Mouse (Mus musculus) small intestine, adult 2 months (tissue): ENCODE measurements around the gene Mre11a. TPM values are rescaled to one million over a fixed set of nuclear protein-coding genes. Genes with fewer than 3 reads are reported as not detected.

Source experiments
- H3K27ac ChIP-seq: fragments of 200-500 bp; 2 replicates; pipeline ENCODE4 v1.5.1; 2012; ENCODE audit warnings: low read depth, low read length, control low read depth, inconsistent platforms; ENCODE audit not compliant: insufficient read depth
- H3K27me3 ChIP-seq: fragments of 200-500 bp; 2 replicates; pipeline ENCODE4 v1.6.1; 2012; ENCODE audit warnings: mild to moderate bottlenecking, moderate library complexity, low read length, inconsistent platforms; ENCODE audit not compliant: control insufficient read depth, insufficient read depth
- H3K36me3 ChIP-seq: fragments of 200-500 bp; 2 replicates; pipeline ENCODE4 v1.6.1; 2012; ENCODE audit warnings: mild to moderate bottlenecking, low read length, control low read depth, inconsistent platforms; ENCODE audit not compliant: control insufficient read depth, insufficient read depth
- H3K4me1 ChIP-seq: fragments of 200-500 bp; 2 replicates; pipeline ENCODE4 v1.6.1; 2012; ENCODE audit warnings: low read length, inconsistent platforms, mixed read lengths; ENCODE audit not compliant: control insufficient read depth, insufficient read depth, insufficient read length
- H3K4me3 ChIP-seq: fragments of 200-500 bp; 2 replicates; pipeline ENCODE4 v1.5.1; 2012; ENCODE audit warnings: low read depth, mild to moderate bottlenecking, control low read depth, inconsistent platforms, low read length, moderate library complexity
- CTCF ChIP-seq: fragments of 200-500 bp; IDR thresholded peaks from 2 replicates; pipeline ENCODE4 v1.5.1; 2012; ENCODE audit warnings: low read depth, mild to moderate bottlenecking, control low read depth, inconsistent platforms, low read length, moderate library complexity, mixed read lengths; ENCODE audit not compliant: insufficient replicate concordance, insufficient read length; ENCODE audit errors: extremely low read depth
- POLR2A ChIP-seq: fragments of 200-500 bp; IDR thresholded peaks from 2 replicates; pipeline ENCODE4 v1.6.1; 2012; ENCODE audit warnings: low read depth, mild to moderate bottlenecking, control low read depth, inconsistent platforms, low read length, moderate library complexity
- WGBS: fragments of 180-500 bp; shearing (Covaris S2); methylation state at CpG from one replicate; pipeline ENCODE4 v1.1.7; 2018; 5-methylcytosine and 5-hydroxymethylcytosine counted together
- polyA plus RNA-seq: library from polyadenylated mRNA; depleted of rRNA; stranded (reverse); fragments of >200 nt; gene quantifications from 2 replicates; pipeline ENCODE4 v1.2.3, GENCODE M21; 2012

The Mre11a gene
- polyA plus RNA-seq, 1 experiment, result 1.3 TPM

- H3K4me3 ChIP-seq, result no peak overlapping the region
- no peak overlapping the region for H3K27ac ChIP-seq
- H3K27me3 ChIP-seq, result no peaks in the 10 kb centered on the region
- H3K36me3 ChIP-seq, result peaks cover 44% of the 10 kb centered on the region
- TF ChIP-seq POLR2A (no peak), CTCF (no peak)
- WGBS, result 90% methylated on average over 5 of the region's 5 CpGs
- H3K4me1 ChIP-seq, result no peaks in the 10 kb centered on the region
These were observed 40.4 kb downstream of the Mre11a start for GRCm38 (mm10) chr9:14824840-14825239.

- TF ChIP-seq CTCF, result no peak
- TF ChIP-seq POLR2A, result no peak
- H3K36me3 ChIP-seq, result peaks cover 36% of the 10 kb centered on the region
- H3K27me3 ChIP-seq, result no peaks in the 10 kb centered on the region
- 76% methylated on average over 2 of the region's 2 CpGs for WGBS
- H3K27ac ChIP-seq, result no peak overlapping the region
- H3K4me1 ChIP-seq, result no peaks in the 10 kb centered on the region
- H3K4me3 ChIP-seq, result no peak overlapping the region
These were observed 43.4 kb downstream of the Mre11a start for GRCm38 (mm10) chr9:14827875-14828274.

- H3K27me3 ChIP-seq, result no peaks in the 10 kb centered on the region
- no peak overlapping the region for H3K4me3 ChIP-seq
- no peak overlapping the region for H3K27ac ChIP-seq
- TF ChIP-seq POLR2A (no peak), CTCF (no peak)
- WGBS, result 82% methylated on average over 5 of the region's 5 CpGs
- H3K4me1 ChIP-seq, result no peaks in the 10 kb centered on the region
- peaks cover 41% of the 10 kb centered on the region for H3K36me3 ChIP-seq
These were observed 47.6 kb downstream of the Mre11a start for GRCm38 (mm10) chr9:14832046-14832445.

GRCm38 (mm10) chr9:14835335-14836075, 51.1 kb downstream of the Mre11a start:
- Histone ChIP-seq H3K27me3 (no peaks in the 10 kb centered on the region), H3K27ac (no peak overlapping the region), H3K4me1 (no peaks in the 10 kb centered on the region), H3K4me3 (no peak overlapping the region), H3K36me3 (peaks cover 24% of the 10 kb centered on the region)
- WGBS, result 87% methylated on average over 6 of the region's 6 CpGs
- no peak for TF ChIP-seq CTCF
- no peak for TF ChIP-seq POLR2A

- no peak overlapping the region for H3K4me3 ChIP-seq
- no peak overlapping the region for H3K27ac ChIP-seq
- TF ChIP-seq POLR2A (no peak), CTCF (no peak)
- no peaks in the 10 kb centered on the region for H3K27me3 ChIP-seq
- 29% methylated on average over 7 of the region's 7 CpGs for WGBS
- peaks cover 4% of the 10 kb centered on the region; the same call in 1 of the 2 replicates for H3K36me3 ChIP-seq
- no peaks in the 10 kb centered on the region for H3K4me1 ChIP-seq
These were observed 55.1 kb downstream of the Mre11a start for GRCm38 (mm10) chr9:14839527-14839926.

GRCm38 (mm10) chr9:14839970-14840369, 55.5 kb downstream of the Mre11a start:
- TF ChIP-seq POLR2A (no peak), CTCF (no peak)
- Histone ChIP-seq H3K4me1 (no peaks in the 10 kb centered on the region), H3K27me3 (no peaks in the 10 kb centered on the region), H3K36me3 (peaks cover 2% of the 10 kb centered on the region; the same call in 1 of the 2 replicates), H3K27ac (no peak overlapping the region), H3K4me3 (no peak overlapping the region)
- WGBS, result 67% methylated on average over 5 of the region's 5 CpGs

- Histone ChIP-seq H3K27ac (no peak overlapping the region), H3K36me3 (no peaks in the 10 kb centered on the region), H3K4me1 (no peaks in the 10 kb centered on the region), H3K27me3 (no peaks in the 10 kb centered on the region), H3K4me3 (no peak overlapping the region)
- WGBS, result 73% methylated on average over 10 of the region's 10 CpGs
- TF ChIP-seq POLR2A (no peak), CTCF (no peak)
These were observed 57.7 kb downstream of the Mre11a start for GRCm38 (mm10) chr9:14841878-14842761.
